Mouse (Mus musculus): Measurements from ENCODE around the gene Ino80e. TPM values are rescaled to one million over a fixed set of nuclear protein-coding genes. Genes with fewer than 3 reads are reported as not detected.

The Ino80e gene
- polyA plus RNA-seq, 1 experiment from 2014 or later = 68.7 TPM

GRCm38 (mm10) chr7:126888852-126889251 lies 26.7 kb upstream of the Ino80e start:
- peak; percentile 67 for TF ChIP-seq CTCF (IDR thresholded peaks at IDR 0.05; ENCODE audit: low read depth)
- ATAC-seq (replicated peaks; ENCODE audit: low FRiP score, low read depth) (no peak), DNase-seq (ENCODE audit: low spot score) (peak; percentile 33)
- H3K27me3 ChIP-seq (ENCODE audit: insufficient read depth, low read length) = no peaks in the 10 kb centered on the region
- H3K9me3 ChIP-seq (replicated peaks; ENCODE audit: low read length) = no peaks in the 10 kb centered on the region
- H3K27ac ChIP-seq = no peak overlapping the region
- no peak overlapping the region for H3K9ac ChIP-seq (ENCODE audit: low read depth, low read length)
- H3K4me2 ChIP-seq (ENCODE audit: low read length) = no peak overlapping the region
- peaks cover 8% of the 10 kb centered on the region; the same call in 1 of the 2 replicates for H3K36me3 ChIP-seq (ENCODE audit: insufficient read depth, low read length)
- WGBS = 49% methylated on average over 7 of the region's 7 CpGs
- no peaks in the 10 kb centered on the region for H3K4me1 ChIP-seq (replicated peaks; ENCODE audit: insufficient read depth, low read length)
- no peak overlapping the region for H3K4me3 ChIP-seq (replicated peaks; ENCODE audit: low read depth, low read length)

- peaks cover 8% of the 10 kb centered on the region; the same call in 1 of the 2 replicates for H3K36me3 ChIP-seq (ENCODE audit: insufficient read depth, low read length)
- no peak for ATAC-seq (replicated peaks; ENCODE audit: low FRiP score, low read depth)
- 78% methylated on average over 5 of the region's 5 CpGs for WGBS
- no peak for DNase-seq (ENCODE audit: low spot score)
- H3K4me3 ChIP-seq (replicated peaks; ENCODE audit: low read depth, low read length) = no peak overlapping the region
- no peak overlapping the region for H3K4me2 ChIP-seq (ENCODE audit: low read length)
- no peak for TF ChIP-seq CTCF (IDR thresholded peaks at IDR 0.05; ENCODE audit: low read depth)
- no peak overlapping the region for H3K27ac ChIP-seq
- H3K4me1 ChIP-seq (replicated peaks; ENCODE audit: insufficient read depth, low read length) = no peaks in the 10 kb centered on the region; the same call in 1 of the 2 replicates
- no peaks in the 10 kb centered on the region for H3K27me3 ChIP-seq (ENCODE audit: insufficient read depth, low read length)
- no peak overlapping the region for H3K9ac ChIP-seq (ENCODE audit: low read depth, low read length)
- no peaks in the 10 kb centered on the region for H3K9me3 ChIP-seq (replicated peaks; ENCODE audit: low read length)
Observed at GRCm38 (mm10) chr7:126887281-126887680, 25.1 kb upstream of the Ino80e start.

DNA sequence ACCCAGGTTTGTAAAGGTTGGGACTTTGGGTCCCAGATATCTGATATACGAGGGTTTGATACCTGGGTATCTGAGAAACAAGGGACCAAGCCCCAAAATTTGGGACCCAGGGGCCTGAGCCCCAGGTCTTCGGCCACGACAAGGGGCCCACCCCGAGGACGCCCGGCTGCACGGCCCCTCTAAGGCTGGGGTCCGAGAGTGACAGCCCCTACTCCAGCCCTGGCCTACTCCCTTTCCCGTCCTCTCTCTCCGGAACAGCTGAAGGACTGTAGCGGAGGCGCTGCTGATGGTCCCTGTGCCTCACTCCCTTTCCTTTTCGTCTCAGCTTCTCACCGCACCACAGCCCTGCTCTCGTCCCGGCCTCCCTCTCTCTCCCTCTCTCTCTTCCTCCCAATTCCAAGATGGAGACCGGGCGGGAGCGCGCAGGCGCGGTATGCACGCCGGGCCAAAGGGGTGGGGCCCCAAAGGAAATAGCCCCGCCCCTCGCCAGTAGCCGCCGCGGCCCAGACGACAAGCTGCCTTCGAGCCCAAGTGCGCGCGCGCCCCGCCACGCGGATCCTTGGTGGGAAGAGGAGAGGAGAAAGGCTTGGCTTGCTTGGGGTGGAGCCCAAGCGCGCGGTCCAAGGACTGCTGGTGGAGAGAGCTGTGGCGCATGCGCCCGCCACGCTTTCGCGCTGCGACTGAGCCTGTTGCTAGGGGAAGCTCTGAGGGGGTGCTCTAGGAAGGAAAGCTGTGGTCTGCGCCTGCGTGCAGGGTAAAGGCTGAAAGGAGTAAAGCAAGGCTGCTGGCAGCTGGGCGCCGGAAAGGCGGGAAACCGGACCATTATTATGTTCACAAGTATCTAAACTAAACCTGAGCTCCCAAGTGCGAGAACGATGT lies 22.3 kb upstream of the Ino80e start, which contains the start of gene Taok2:
Gene Taok2, minus strand, starts transcription at position 418 of the 879 bp plus-strand sequence.
- Histone ChIP-seq H3K27ac (peak within 1 kb of the TSS; percentile 96), H3K4me3 (replicated peaks; ENCODE audit: low read depth, low read length) (peak within 1 kb of the TSS; percentile 80), H3K4me2 (ENCODE audit: low read length) (peak within 1 kb of the TSS; percentile 99), H3K4me1 (replicated peaks; ENCODE audit: insufficient read depth, low read length) (peaks cover 4% of the 10 kb centered on the region), H3K36me3 (ENCODE audit: insufficient read depth, low read length) (peaks cover 9% of the 10 kb centered on the region), H3K9ac (ENCODE audit: low read depth, low read length) (peak within 1 kb of the TSS; percentile 85), H3K27me3 (ENCODE audit: insufficient read depth, low read length) (no peaks in the 10 kb centered on the region), H3K9me3 (replicated peaks; ENCODE audit: low read length) (no peaks in the 10 kb centered on the region)
- TF ChIP-seq CTCF (IDR thresholded peaks at IDR 0.05; ENCODE audit: low read depth) = 0 out of 2 replicates have a peak, but pooled peaks have one; percentile 13
- ATAC-seq (replicated peaks; ENCODE audit: low FRiP score, low read depth) (peak; percentile 97), DNase-seq (ENCODE audit: low spot score) (peak; percentile 99)
- WGBS = under 1% methylated on average over 56 of the region's 56 CpGs

DNA sequence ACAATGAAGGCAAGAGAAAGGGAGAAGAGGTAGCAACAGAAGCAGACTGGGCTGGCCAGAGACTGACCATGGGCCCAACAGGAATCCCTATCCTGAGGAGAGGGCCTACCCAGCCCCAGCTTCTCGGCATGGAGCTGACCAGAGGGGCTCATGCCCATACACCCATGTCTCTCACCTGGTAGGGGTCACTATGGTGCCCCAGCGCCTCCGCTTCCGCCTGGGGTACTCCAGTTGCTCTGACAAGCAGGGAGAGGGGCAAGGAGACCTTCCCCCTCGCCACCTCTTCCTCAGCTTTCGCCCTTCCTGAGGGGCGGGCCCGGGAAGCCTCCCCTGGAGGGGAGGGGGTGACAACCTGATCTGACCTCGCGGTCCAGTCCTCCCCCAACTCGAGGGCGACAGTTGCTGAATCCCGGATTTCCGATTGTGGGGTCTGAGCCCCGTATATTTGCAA lies 21.6 kb upstream of the Ino80e start:
- peaks cover 4% of the 10 kb centered on the region for H3K4me1 ChIP-seq (replicated peaks; ENCODE audit: insufficient read depth, low read length)
- peaks cover 17% of the 10 kb centered on the region for H3K36me3 ChIP-seq (ENCODE audit: insufficient read depth, low read length)
- H3K27ac ChIP-seq = peak overlapping the region; percentile 96
- H3K9ac ChIP-seq (ENCODE audit: low read depth, low read length) = peak overlapping the region; percentile 85
- no peak for TF ChIP-seq CTCF (IDR thresholded peaks at IDR 0.05; ENCODE audit: low read depth)
- 0% methylated on average over 15 of the region's 15 CpGs for WGBS
- ATAC-seq (replicated peaks; ENCODE audit: low FRiP score, low read depth) (no peak), DNase-seq (ENCODE audit: low spot score) (peak; percentile 19)
- H3K9me3 ChIP-seq (replicated peaks; ENCODE audit: low read length) = no peaks in the 10 kb centered on the region
- peak overlapping the region; percentile 80 for H3K4me3 ChIP-seq (replicated peaks; ENCODE audit: low read depth, low read length)
- peak overlapping the region; percentile 99 for H3K4me2 ChIP-seq (ENCODE audit: low read length)
- H3K27me3 ChIP-seq (ENCODE audit: insufficient read depth, low read length) = no peaks in the 10 kb centered on the region

DNA sequence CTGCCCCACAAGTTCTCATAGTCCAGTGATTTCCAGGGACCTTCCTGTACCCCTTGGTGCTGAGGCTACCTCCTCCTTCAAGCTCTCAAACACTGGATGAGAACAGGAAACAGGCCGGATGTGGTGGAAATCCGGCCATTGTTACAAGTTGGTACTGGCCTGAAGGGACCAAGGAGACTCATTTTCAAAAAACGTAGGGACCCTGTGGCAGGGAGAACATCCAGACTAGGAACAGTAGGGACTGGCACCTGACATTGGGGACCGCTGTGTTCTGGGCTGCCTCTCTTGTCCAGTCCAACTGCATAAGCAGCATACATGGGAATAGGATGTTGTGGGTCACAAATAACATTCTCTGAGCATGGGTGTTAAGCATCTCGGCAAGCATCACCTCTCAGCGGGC lies 18.9 kb upstream of the Ino80e start:
- H3K9ac ChIP-seq (ENCODE audit: low read depth, low read length) = peak overlapping the region; percentile 40; the same call in 1 of the 2 replicates
- peaks cover 41% of the 10 kb centered on the region for H3K36me3 ChIP-seq (ENCODE audit: insufficient read depth, low read length)
- peak overlapping the region; percentile 81 for H3K27ac ChIP-seq
- H3K9me3 ChIP-seq (replicated peaks; ENCODE audit: low read length) = no peaks in the 10 kb centered on the region
- TF ChIP-seq CTCF (IDR thresholded peaks at IDR 0.05; ENCODE audit: low read depth) = no peak
- H3K4me1 ChIP-seq (replicated peaks; ENCODE audit: insufficient read depth, low read length) = peaks cover 4% of the 10 kb centered on the region
- no peak for ATAC-seq (replicated peaks; ENCODE audit: low FRiP score, low read depth)
- DNase-seq (ENCODE audit: low spot score) = peak; percentile 58
- no peak overlapping the region for H3K4me3 ChIP-seq (replicated peaks; ENCODE audit: low read depth, low read length)
- 67% methylated on average over 6 of the region's 6 CpGs for WGBS
- H3K27me3 ChIP-seq (ENCODE audit: insufficient read depth, low read length) = no peaks in the 10 kb centered on the region
- peak overlapping the region; percentile 99 for H3K4me2 ChIP-seq (ENCODE audit: low read length)

DNA sequence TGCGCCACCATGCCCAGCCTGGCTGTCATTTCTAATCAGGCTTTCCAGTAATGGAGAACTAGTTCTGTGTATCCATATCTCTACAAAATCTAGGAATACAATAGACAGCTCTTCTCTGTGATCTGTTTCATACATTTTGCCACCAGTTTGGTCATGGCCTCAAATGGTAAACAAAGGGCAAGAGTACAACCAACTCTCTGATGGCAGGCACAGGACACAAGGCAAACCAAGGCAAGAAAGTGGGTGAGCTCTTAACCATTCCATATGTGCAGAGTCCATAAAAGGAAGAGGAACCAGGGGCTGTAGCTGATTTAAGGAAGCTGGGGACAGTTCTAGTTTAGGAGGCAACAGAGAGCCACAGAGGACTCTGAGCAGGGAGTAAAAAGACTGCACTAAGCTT lies 15.1 kb upstream of the Ino80e start:
- Histone ChIP-seq H3K4me2 (ENCODE audit: low read length) (no peak overlapping the region), H3K9ac (ENCODE audit: low read depth, low read length) (no peak overlapping the region), H3K4me3 (replicated peaks; ENCODE audit: low read depth, low read length) (no peak overlapping the region), H3K27ac (no peak overlapping the region), H3K4me1 (replicated peaks; ENCODE audit: insufficient read depth, low read length) (peaks cover 4% of the 10 kb centered on the region; the same call in 1 of the 2 replicates), H3K27me3 (ENCODE audit: insufficient read depth, low read length) (no peaks in the 10 kb centered on the region), H3K36me3 (ENCODE audit: insufficient read depth, low read length) (peaks cover 78% of the 10 kb centered on the region), H3K9me3 (replicated peaks; ENCODE audit: low read length) (no peaks in the 10 kb centered on the region)
- 92% methylated on average over 1 of the region's 1 CpGs for WGBS
- no peak for TF ChIP-seq CTCF (IDR thresholded peaks at IDR 0.05; ENCODE audit: low read depth)
- no peak for ATAC-seq (replicated peaks; ENCODE audit: low FRiP score, low read depth)
- no peak for DNase-seq (ENCODE audit: low spot score)
